Mouse (Mus musculus) liver, embryonic 16.5 days (tissue): ENCODE measurements around the gene Ppan. TPM values are rescaled to one million over a fixed set of nuclear protein-coding genes. Genes with fewer than 3 reads are reported as not detected.

Source experiments
- ATAC-seq: fragments of 200-750 bp; cut with Nextera tagmentation; 2 replicates; pipeline ENCODE4 v1.8.0; 2017; ENCODE audit warnings: low read depth, mild to moderate bottlenecking, moderate number of reproducible peaks, moderate library complexity
- H3K27ac ChIP-seq: fragments of 300-500 bp; sonication (generic); 2 replicates; pipeline ENCODE4 v1.5.1; 2014; ENCODE audit warnings: mild to moderate bottlenecking, low read length
- H3K27me3 ChIP-seq: fragments of 300-500 bp; sonication (generic); 2 replicates; pipeline ENCODE4 v1.6.1; 2014; ENCODE audit warnings: low read depth, low read length, mixed read lengths; ENCODE audit not compliant: control insufficient read depth, insufficient read depth
- H3K36me3 ChIP-seq: fragments of 300-500 bp; sonication (generic); 2 replicates; pipeline ENCODE4 v1.6.1; 2014; ENCODE audit warnings: mild to moderate bottlenecking; ENCODE audit not compliant: control insufficient read depth, insufficient read depth
- H3K4me1 ChIP-seq: fragments of 300-500 bp; sonication (generic); 2 replicates; pipeline ENCODE4 v1.6.1; 2014; ENCODE audit warnings: low read depth, low read length, mixed read lengths; ENCODE audit not compliant: control insufficient read depth
- H3K4me2 ChIP-seq: fragments of 300-500 bp; sonication (generic); 2 replicates; pipeline ENCODE4 v1.6.1; 2014; ENCODE audit warnings: low read depth, low read length, mixed read lengths
- H3K4me3 ChIP-seq: fragments of 300-500 bp; sonication (generic); 2 replicates; pipeline ENCODE4 v1.5.1; 2014; ENCODE audit warnings: low read depth, mild to moderate bottlenecking, low read length
- H3K9ac ChIP-seq: fragments of 300-500 bp; sonication (generic); 2 replicates; pipeline ENCODE4 v1.6.1; 2014; ENCODE audit warnings: low read depth, low read length
- H3K9me3 ChIP-seq: fragments of 300-500 bp; sonication (generic); replicated peaks from 2 replicates; pipeline ENCODE4 v1.6.1; 2016; ENCODE audit warnings: low read length; ENCODE audit not compliant: control insufficient read depth
- WGBS: fragments of 180-500 bp; shearing (Covaris S2); extraction: QIAGEN DNeasy Blood & Tissue Kit; methylation state at CpG from one replicate; pipeline ENCODE4 v1.1.7; 2014; ENCODE audit not compliant: insufficient replicate concordance; 5-methylcytosine and 5-hydroxymethylcytosine counted together
- polyA plus RNA-seq: library from polyadenylated mRNA; unstranded; fragments of >200 nt; fragmentation: Nextera tagmentation; extraction: Ambion mirVana; gene quantifications from 2 replicates; pipeline ENCODE4 v1.2.1, GENCODE M21; 2015

Ppan gene
- polyA plus RNA-seq, 1 experiment from 2014 or later = 42.9 TPM

GRCm38 (mm10) chr9:20866879-20867278 is 21.1 kb upstream of the Ppan start:
- ATAC-seq = peak; percentile 47; the same call in 1 of the 2 replicates
- Histone ChIP-seq H3K4me3 (no peak overlapping the region), H3K9ac (no peak overlapping the region), H3K4me1 (peaks cover 5% of the 10 kb centered on the region), H3K27ac (no peak overlapping the region), H3K4me2 (no peak overlapping the region), H3K36me3 (no peaks in the 10 kb centered on the region), H3K27me3 (peaks cover 15% of the 10 kb centered on the region), H3K9me3 (no peaks in the 10 kb centered on the region)
- 51% methylated on average over 3 of the region's 3 CpGs for WGBS

GRCm38 (mm10) chr9:20868448-20869001 is 19.4 kb upstream of the Ppan start, which contains the start of gene A230050P20Rik:
Gene A230050P20Rik, plus strand, starts transcription at chr9:20868642.
- H3K9me3 ChIP-seq = no peaks in the 10 kb centered on the region
- peak within 1 kb of the TSS; percentile 66 for H3K4me2 ChIP-seq
- peaks cover 15% of the 10 kb centered on the region for H3K27me3 ChIP-seq
- H3K4me3 ChIP-seq = peak within 1 kb of the TSS; percentile 66
- H3K4me1 ChIP-seq = peaks cover 3% of the 10 kb centered on the region; the same call in 1 of the 2 replicates
- H3K36me3 ChIP-seq = no peaks in the 10 kb centered on the region
- 3% methylated on average over 52 of the region's 53 CpGs for WGBS
- peak; percentile 45 for ATAC-seq
- no peak within 1 kb of the TSS for H3K27ac ChIP-seq
- peak within 1 kb of the TSS; percentile 57 for H3K9ac ChIP-seq

GRCm38 (mm10) chr9:20869246-20869645 is 18.7 kb upstream of the Ppan start:
- Histone ChIP-seq H3K4me1 (peaks cover 3% of the 10 kb centered on the region; the same call in 1 of the 2 replicates), H3K27ac (no peak overlapping the region), H3K27me3 (peaks cover 15% of the 10 kb centered on the region), H3K4me2 (peak overlapping the region; percentile 66), H3K9ac (peak overlapping the region; percentile 57), H3K9me3 (no peaks in the 10 kb centered on the region), H3K4me3 (peak overlapping the region; percentile 66), H3K36me3 (no peaks in the 10 kb centered on the region)
- no peak for ATAC-seq
- WGBS = 7% methylated on average over 19 of the region's 19 CpGs

GRCm38 (mm10) chr9:20870211-20871173 is 17.5 kb upstream of the Ppan start:
- Histone ChIP-seq H3K4me2 (no peak overlapping the region), H3K36me3 (no peaks in the 10 kb centered on the region), H3K9me3 (no peaks in the 10 kb centered on the region), H3K9ac (no peak overlapping the region), H3K27me3 (peaks cover 15% of the 10 kb centered on the region), H3K4me1 (peaks cover 3% of the 10 kb centered on the region; the same call in 1 of the 2 replicates), H3K4me3 (no peak overlapping the region), H3K27ac (no peak overlapping the region)
- ATAC-seq = no peak
- 66% methylated on average over 12 of the region's 12 CpGs for WGBS

GRCm38 (mm10) chr9:20872991-20873390 is 15.0 kb upstream of the Ppan start:
- 84% methylated on average over 10 of the region's 10 CpGs for WGBS
- no peak overlapping the region for H3K4me2 ChIP-seq
- H3K36me3 ChIP-seq = no peaks in the 10 kb centered on the region
- H3K9me3 ChIP-seq = no peaks in the 10 kb centered on the region
- H3K4me3 ChIP-seq = no peak overlapping the region
- H3K27ac ChIP-seq = no peak overlapping the region
- H3K27me3 ChIP-seq = peaks cover 11% of the 10 kb centered on the region
- ATAC-seq = no peak
- H3K4me1 ChIP-seq = peaks cover 10% of the 10 kb centered on the region
- H3K9ac ChIP-seq = no peak overlapping the region

GRCm38 (mm10) chr9:20873521-20873920 is 14.5 kb upstream of the Ppan start:
- peaks cover 12% of the 10 kb centered on the region for H3K4me1 ChIP-seq
- no peak overlapping the region for H3K9ac ChIP-seq
- no peaks in the 10 kb centered on the region for H3K9me3 ChIP-seq
- ATAC-seq = no peak
- WGBS = 75% methylated on average over 12 of the region's 12 CpGs
- no peak overlapping the region for H3K4me2 ChIP-seq
- no peak overlapping the region for H3K27ac ChIP-seq
- no peak overlapping the region for H3K4me3 ChIP-seq
- H3K36me3 ChIP-seq = no peaks in the 10 kb centered on the region
- H3K27me3 ChIP-seq = peaks cover 8% of the 10 kb centered on the region

- no peak overlapping the region for H3K4me2 ChIP-seq
- 64% methylated on average over 23 of the region's 23 CpGs for WGBS
- H3K27me3 ChIP-seq = no peaks in the 10 kb centered on the region
- no peak overlapping the region for H3K4me3 ChIP-seq
- H3K27ac ChIP-seq = no peak overlapping the region
- H3K9me3 ChIP-seq = no peaks in the 10 kb centered on the region
- no peaks in the 10 kb centered on the region for H3K36me3 ChIP-seq
- H3K9ac ChIP-seq = no peak overlapping the region
- ATAC-seq = no peak
- peaks cover 21% of the 10 kb centered on the region for H3K4me1 ChIP-seq
These were observed 12.8 kb upstream of the Ppan start for GRCm38 (mm10) chr9:20875021-20875790.

GRCm38 (mm10) chr9:20876318-20877117 is 11.5 kb upstream of the Ppan start:
- H3K9ac ChIP-seq = no peak overlapping the region
- H3K4me2 ChIP-seq = no peak overlapping the region
- no peaks in the 10 kb centered on the region for H3K9me3 ChIP-seq
- no peaks in the 10 kb centered on the region for H3K27me3 ChIP-seq
- no peak overlapping the region for H3K4me3 ChIP-seq
- ATAC-seq = no peak
- peaks cover 21% of the 10 kb centered on the region for H3K4me1 ChIP-seq
- no peaks in the 10 kb centered on the region for H3K36me3 ChIP-seq
- WGBS = 62% methylated on average over 9 of the region's 9 CpGs
- no peak overlapping the region for H3K27ac ChIP-seq
